Mouse (Mus musculus) liver, adult 2 months (tissue): ENCODE results near the gene Golt1a. TPM values are rescaled to one million over a fixed set of nuclear protein-coding genes. Genes with fewer than 3 reads are reported as not detected.
A peak's percentile ranks its signal among the peaks of the same experiment; 100 is the strongest.

ENCODE experiments used
- DNase-seq: peaks from one replicate; pipeline ENCODE4 v3.0.0-alpha.2; 2011; ENCODE audit warnings: low read depth, low spot score; ENCODE audit errors: extremely low read depth
- H3K27ac ChIP-seq: fragments of 200-500 bp; replicated peaks from 2 replicates; pipeline ENCODE4 v1.5.1; 2012; ENCODE audit warnings: low read depth, mild to moderate bottlenecking, control low read depth, inconsistent platforms, low read length; ENCODE audit not compliant: insufficient read depth
- H3K27me3 ChIP-seq: fragments of 200-500 bp; 2 replicates; pipeline ENCODE4 v1.6.1; 2012; ENCODE audit warnings: mild to moderate bottlenecking, moderate library complexity, low read length, inconsistent platforms; ENCODE audit not compliant: control insufficient read depth, insufficient read depth
- H3K36me3 ChIP-seq: fragments of 200-500 bp; 2 replicates; pipeline ENCODE4 v1.6.1; 2012; ENCODE audit warnings: low read length, inconsistent platforms; ENCODE audit not compliant: control insufficient read depth, insufficient read depth
- H3K4me1 ChIP-seq: fragments of 200-500 bp; 2 replicates; pipeline ENCODE4 v1.6.1; 2011; ENCODE audit warnings: low read length; ENCODE audit not compliant: control insufficient read depth, insufficient read depth
- H3K4me3 ChIP-seq: fragments of 200-500 bp; 2 replicates; pipeline ENCODE4 v1.5.1; 2011; ENCODE audit warnings: low read depth, mild to moderate bottlenecking, control low read depth, low read length, moderate library complexity; ENCODE audit not compliant: insufficient read depth
- H3K79me2 ChIP-seq: fragments of 200-500 bp; 2 replicates; pipeline ENCODE4 v1.6.1; 2012; ENCODE audit warnings: inconsistent platforms, mild to moderate bottlenecking, low read length, moderate library complexity; ENCODE audit not compliant: control insufficient read depth, insufficient read depth
- H3K9ac ChIP-seq: fragments of 200-500 bp; 2 replicates; pipeline ENCODE4 v1.6.1; 2012; ENCODE audit warnings: low read depth, mild to moderate bottlenecking, control low read depth, inconsistent platforms, low read length
- CTCF ChIP-seq: fragments of 200-500 bp; IDR thresholded peaks from 2 replicates; pipeline ENCODE4 v1.5.1; 2011; ENCODE audit warnings: low read depth, low read length, control low read depth
- POLR2A ChIP-seq: fragments of 200-500 bp; IDR thresholded peaks from 2 replicates; pipeline ENCODE4 v1.6.1; 2011; ENCODE audit warnings: low read length, control low read depth; ENCODE audit not compliant: insufficient read depth; ENCODE audit errors: extremely low read depth
- WGBS: fragments of 180-500 bp; shearing (Covaris S2); methylation state at CpG from one replicate; pipeline ENCODE4 v1.1.7; 2018; 5-methylcytosine and 5-hydroxymethylcytosine counted together
- polyA plus RNA-seq: library from polyadenylated mRNA; depleted of rRNA; stranded (reverse); fragments of >200 nt; gene quantifications from 2 replicates; pipeline ENCODE4 v1.2.3, GENCODE M21; 2012; rRNA removed
- total RNA-seq: library from RNA; depleted of rRNA; stranded (reverse); fragments of >200 nt; gene quantifications from 2 replicates; pipeline ENCODE4 v1.2.3, GENCODE M21; 2014; rRNA removed

Gene Golt1a
- total and polyA plus RNA-seq, 2 experiments: 11.4 to 16.1 TPM

DNA sequence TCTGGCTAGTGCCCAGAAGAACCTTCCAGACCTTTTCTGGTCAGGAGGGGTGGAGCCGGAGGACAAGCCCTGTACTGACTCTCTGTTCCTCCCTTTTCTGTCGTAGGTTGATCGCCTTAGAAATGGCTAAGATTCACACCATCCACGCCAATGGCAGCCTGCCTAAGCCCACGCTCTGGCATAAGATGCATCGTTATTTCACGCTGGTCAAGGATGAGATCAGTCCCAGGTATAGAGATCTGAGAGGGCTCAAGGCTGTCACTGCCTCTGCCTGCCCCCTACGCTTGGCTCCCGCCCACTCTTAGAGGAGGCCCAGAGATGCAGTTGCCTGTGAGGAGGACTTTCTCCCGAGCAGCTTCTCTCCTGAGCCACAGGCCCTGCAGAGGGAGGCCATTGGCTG is 59.0 kb downstream of the Golt1a start:
- peak; percentile 55 for DNase-seq
- H3K27me3 ChIP-seq: no peaks in the 10 kb centered on the region
- peaks cover 48% of the 10 kb centered on the region for H3K4me1 ChIP-seq
- WGBS: 53% methylated on average over 10 of the region's 10 CpGs
- H3K4me3 ChIP-seq: no peak overlapping the region
- H3K36me3 ChIP-seq: peaks cover 20% of the 10 kb centered on the region; the same call in 1 of the 2 replicates
- TF ChIP-seq POLR2A: no peak
- TF ChIP-seq CTCF: no peak
- peaks cover 17% of the 10 kb centered on the region; the same call in 1 of the 2 replicates for H3K79me2 ChIP-seq
- peak overlapping the region; percentile 70 for H3K9ac ChIP-seq
- peak overlapping the region; percentile 82 for H3K27ac ChIP-seq

DNA sequence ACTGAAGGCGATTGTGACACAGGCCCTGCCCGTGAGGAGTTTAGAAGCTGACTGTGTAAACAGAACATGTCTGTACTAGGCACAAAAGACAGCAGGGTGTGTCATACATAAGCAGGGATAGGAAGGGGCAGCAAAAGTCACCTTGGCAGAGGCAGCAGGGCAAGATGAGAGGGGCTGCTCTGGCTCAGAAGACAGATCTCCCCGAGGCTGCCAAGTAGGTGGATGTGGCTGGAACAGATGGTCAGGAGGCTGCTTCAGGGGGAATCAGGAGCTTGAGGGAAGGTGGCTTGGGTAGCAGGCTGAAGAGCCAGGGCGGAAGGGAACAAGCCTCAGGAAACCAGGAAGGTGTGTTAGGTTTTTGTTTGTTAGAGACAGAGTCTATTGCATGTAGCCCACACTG is 60.8 kb downstream of the Golt1a start:
- Histone ChIP-seq H3K36me3 (peaks cover 25% of the 10 kb centered on the region; the same call in 1 of the 2 replicates), H3K79me2 (peaks cover 3% of the 10 kb centered on the region; the same call in 1 of the 2 replicates), H3K27ac (peak overlapping the region; percentile 86), H3K4me3 (no peak overlapping the region), H3K27me3 (no peaks in the 10 kb centered on the region), H3K9ac (0 out of 2 replicates have a peak overlapping the region, but pooled peaks have one; percentile 20), H3K4me1 (peaks cover 59% of the 10 kb centered on the region)
- no peak for TF ChIP-seq POLR2A
- no peak for TF ChIP-seq CTCF
- DNase-seq: no peak
- 44% methylated on average over 4 of the region's 4 CpGs for WGBS

- Histone ChIP-seq H3K27ac (peak overlapping the region; percentile 86), H3K36me3 (peaks cover 25% of the 10 kb centered on the region; the same call in 1 of the 2 replicates), H3K4me1 (peaks cover 61% of the 10 kb centered on the region), H3K4me3 (no peak overlapping the region), H3K9ac (peak overlapping the region; percentile 35), H3K27me3 (no peaks in the 10 kb centered on the region), H3K79me2 (no peaks in the 10 kb centered on the region)
- 27% methylated on average over 6 of the region's 6 CpGs for whole genome bisulfite sequencing
- DNase-seq: peak; percentile 87
- TF ChIP-seq POLR2A (no peak), CTCF (no peak)
These were observed 61.8 kb downstream of the Golt1a start for GRCm38 (mm10) chr1:133371431-133371830.

DNA sequence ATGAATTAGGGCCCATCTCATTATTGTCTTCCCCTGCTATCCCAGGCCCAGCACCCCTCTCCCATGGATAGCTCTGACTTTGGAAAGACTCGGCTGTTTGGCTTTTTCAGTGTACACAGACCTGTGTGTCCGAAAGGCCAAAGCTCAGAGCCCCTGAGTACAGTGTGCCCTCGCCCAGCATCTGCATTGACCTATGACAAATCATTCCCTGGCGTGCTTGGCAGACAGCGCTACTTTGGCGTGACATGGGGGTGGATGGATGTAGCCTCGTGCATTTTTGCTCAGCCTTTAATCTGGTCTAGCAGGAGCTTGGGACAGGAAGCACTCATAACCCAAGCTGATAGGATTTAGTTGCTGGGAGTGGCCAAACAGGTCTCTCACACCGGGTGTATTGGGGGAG is 62.5 kb downstream of the Golt1a start:
- peak; percentile 98 for DNase-seq
- peaks cover 29% of the 10 kb centered on the region for H3K36me3 ChIP-seq
- H3K79me2 ChIP-seq: no peaks in the 10 kb centered on the region
- H3K9ac ChIP-seq: peak overlapping the region; percentile 56
- H3K4me1 ChIP-seq: peaks cover 64% of the 10 kb centered on the region
- WGBS: 8% methylated on average over 8 of the region's 8 CpGs
- H3K27ac ChIP-seq: peak overlapping the region; percentile 92
- TF ChIP-seq POLR2A (no peak), CTCF (no peak)
- no peak overlapping the region for H3K4me3 ChIP-seq
- H3K27me3 ChIP-seq: no peaks in the 10 kb centered on the region

Other genes with a start within 250 kb of the Golt1a start
- 43.3 and 48.6 TPM in 2 replicates for gene Ppp1r15b, start 178.7 kb upstream of the Golt1a start, total RNA-seq
- 24.0 and 24.8 TPM in 2 replicates for gene Ppp1r15b, start 178.7 kb upstream of the Golt1a start, polyA plus RNA-seq
- 20.5 and 22.8 TPM in 2 replicates for gene Plekha6, start 145.6 kb upstream of the Golt1a start, total RNA-seq
- 29.0 and 37.2 TPM in 2 replicates for gene Plekha6, start 145.6 kb upstream of the Golt1a start, polyA plus RNA-seq
- not detected in 2 replicates for gene Kiss1, start 12.1 kb downstream of the Golt1a start, total RNA-seq
- not detected in 2 replicates for gene Kiss1, start 12.1 kb downstream of the Golt1a start, polyA plus RNA-seq
- gene Ren1, start 40.7 kb downstream of the Golt1a start, total RNA-seq: not detected in 2 replicates
- 0.18 and 7.6 TPM in 2 replicates for gene Ren1, start 40.7 kb downstream of the Golt1a start, polyA plus RNA-seq
- 361 and 389 TPM in 2 replicates for gene Etnk2, start 53.8 kb downstream of the Golt1a start, total RNA-seq
- 249 and 278 TPM in 2 replicates for gene Etnk2, start 53.8 kb downstream of the Golt1a start, polyA plus RNA-seq
- 2.0 and 2.2 TPM in 2 replicates for gene Sox13, start 114.6 kb downstream of the Golt1a start, total RNA-seq
- 5.6 and 10.2 TPM in 2 replicates for gene Sox13, start 114.6 kb downstream of the Golt1a start, polyA plus RNA-seq